Mouse (Mus musculus) MEL (cell line): ENCODE results near the gene Olfr1022. TPM values are rescaled to one million over a fixed set of nuclear protein-coding genes. Genes with fewer than 3 reads are reported as not detected.

Experiments
- DNase-seq: peaks from one replicate; pipeline ENCODE4 v3.0.0; 2011; ENCODE audit warnings: low read depth, low spot score
- H3K27ac ChIP-seq: 2 replicates; pipeline ENCODE4 v1.5.1; 2012; ENCODE audit warnings: low read depth, mild to moderate bottlenecking, control low read depth, low read length, moderate library complexity; ENCODE audit not compliant: control insufficient read depth
- H3K27me3 ChIP-seq, 2 experiments: fragments of 150-350 bp in 1 of 2; sonication (generic) in 1 of 2; 2 replicates each; pipeline ENCODE4 v1.6.1; 2012; ENCODE audit warnings: low read length in 2 of 2, mild to moderate bottlenecking in 2 of 2, improper control_type of control experiment in 1 of 2, moderate library complexity in 1 of 2; ENCODE audit not compliant: insufficient read depth in 2 of 2, control insufficient read depth in 1 of 2
- H3K36me3 ChIP-seq, 2 experiments: 2 replicates each; pipeline ENCODE4 v1.6.1; 2012 to 2014; ENCODE audit warnings: low read length in 2 of 2, improper control_type of control experiment in 1 of 2, inconsistent platforms in 1 of 2, mild to moderate bottlenecking in 1 of 2; ENCODE audit not compliant: insufficient read depth in 2 of 2, control insufficient read depth in 1 of 2
- H3K4me1 ChIP-seq, 2 experiments: fragments of 150-350 bp in 1 of 2; sonication (generic) in 1 of 2; 2 replicates each; pipeline ENCODE4 v1.6.1; 2012; ENCODE audit warnings: low read length in 2 of 2, improper control_type of control experiment in 1 of 2, mild to moderate bottlenecking in 1 of 2; ENCODE audit not compliant: insufficient read depth in 2 of 2, control insufficient read depth in 1 of 2
- H3K4me3 ChIP-seq, 2 experiments: fragments of 150-350 bp in 1 of 2; sonication (generic) in 1 of 2; 2 replicates each; pipeline ENCODE4 v1.5.1; 2012; ENCODE audit warnings: low read depth in 2 of 2, low read length in 2 of 2, mild to moderate bottlenecking in 2 of 2, moderate library complexity in 2 of 2, control low read depth in 1 of 2, improper control_type of control experiment in 1 of 2; ENCODE audit not compliant: control insufficient read depth in 1 of 2, insufficient read depth in 1 of 2
- H3K79me2 ChIP-seq: 2 replicates; pipeline ENCODE4 v1.6.1; 2012; ENCODE audit warnings: mild to moderate bottlenecking, low read length, moderate library complexity; ENCODE audit not compliant: control insufficient read depth, poor library complexity, insufficient read depth
- H3K9ac ChIP-seq: 2 replicates; pipeline ENCODE4 v1.6.1; 2012; ENCODE audit warnings: low read depth, mild to moderate bottlenecking, control low read depth, low read length, moderate library complexity; ENCODE audit not compliant: control insufficient read depth, poor library complexity, severe bottlenecking
- H3K9me3 ChIP-seq: fragments of 150-350 bp; sonication (generic); replicated peaks from 2 replicates; pipeline ENCODE4 v1.6.1; 2012; ENCODE audit warnings: mild to moderate bottlenecking, low read length, improper control_type of control experiment, moderate library complexity; ENCODE audit not compliant: insufficient read depth
- CHD2 ChIP-seq: IDR thresholded peaks from 2 replicates; pipeline ENCODE4 v1.6.1; 2011; ENCODE audit warnings: low read length, improper control_type of control experiment
- GABPA ChIP-seq: IDR thresholded peaks from 2 replicates; pipeline ENCODE4 v1.6.1; 2012; ENCODE audit warnings: low read depth, mild to moderate bottlenecking, inconsistent platforms, low read length, improper control_type of control experiment, moderate library complexity
- MAZ ChIP-seq: IDR thresholded peaks from 2 replicates; pipeline ENCODE4 v1.6.1; 2012; ENCODE audit warnings: low read depth, mild to moderate bottlenecking, inconsistent platforms, low read length, improper control_type of control experiment
- RCOR1 ChIP-seq: IDR thresholded peaks from 2 replicates; pipeline ENCODE4 v1.6.1; 2012; ENCODE audit warnings: low read depth, mild to moderate bottlenecking, inconsistent platforms, low read length, improper control_type of control experiment
- SIN3A ChIP-seq: IDR thresholded peaks from 2 replicates; pipeline ENCODE4 v1.6.1; 2012; ENCODE audit warnings: low read length, improper control_type of control experiment, inconsistent platforms
- SMC3 ChIP-seq: IDR thresholded peaks from 2 replicates; pipeline ENCODE4 v1.6.1; 2011; ENCODE audit warnings: low read depth, low read length, improper control_type of control experiment
- TAL1 ChIP-seq: IDR thresholded peaks from 2 replicates; pipeline ENCODE4 v1.6.1; 2012; ENCODE audit warnings: mild to moderate bottlenecking, inconsistent platforms, low read length, moderate library complexity, mixed read lengths
- ZC3H11A ChIP-seq: IDR thresholded peaks from 2 replicates; pipeline ENCODE4 v1.6.1; 2012; ENCODE audit warnings: low read depth, mild to moderate bottlenecking, inconsistent platforms, low read length, improper control_type of control experiment
- ZKSCAN1 ChIP-seq: IDR thresholded peaks from 2 replicates; pipeline ENCODE4 v1.6.1; 2012; ENCODE audit warnings: low read depth, mild to moderate bottlenecking, inconsistent platforms, low read length, improper control_type of control experiment, moderate library complexity
- ZMIZ1 ChIP-seq: IDR thresholded peaks from 2 replicates; pipeline ENCODE4 v1.6.1; 2012; ENCODE audit warnings: low read depth, mild to moderate bottlenecking, inconsistent platforms, low read length, improper control_type of control experiment, moderate library complexity
- polyA plus RNA-seq, 2 experiments: library from polyadenylated mRNA; stranded (reverse) in 1 of 2; unstranded in 1 of 2; fragments of >175 nt in 1 of 2; fragments of >200 nt in 1 of 2; gene quantifications; 2 replicates each; pipeline versions ENCODE4 v1.2.1 to v1.2.4; 2012; ENCODE audit warnings: low replicate concordance in 2 of 2, low read depth in 1 of 2; ENCODE audit not compliant: insufficient read length in 2 of 2, insufficient read depth in 1 of 2, missing spikeins in 1 of 2
- total RNA-seq: library from RNA; depleted of rRNA; stranded (reverse); fragments of 300-350 nt; gene quantifications from 2 replicates; pipeline ENCODE4 v1.2.3, GENCODE M21; 2012; rRNA removed

Olfr1022 gene
- total and polyA plus RNA-seq, 3 experiments: not detected

GRCm38 (mm10) chr2:85914893-85915292 lies 46.5 kb downstream of the Olfr1022 start, which contains the start of gene Olfr1025-ps1:
Olfr1025-ps1 (plus strand) TSS chr2:85915193.
- DNase-seq: no peak
- Histone ChIP-seq H3K27me3 (no peaks in the 10 kb centered on the region), H3K4me1 (no peaks in the 10 kb centered on the region), H3K4me3 (no peak within 1 kb of the TSS), H3K79me2 (no peaks in the 10 kb centered on the region), H3K36me3 (no peaks in the 10 kb centered on the region), H3K9ac (no peak within 1 kb of the TSS), H3K27ac (no peak within 1 kb of the TSS), H3K9me3 (no peaks in the 10 kb centered on the region)
- TF ChIP-seq MAZ: no peak
- no peak for TF ChIP-seq RCOR1
- TF ChIP-seq TAL1: no peak
- TF ChIP-seq GABPA: no peak
- TF ChIP-seq ZC3H11A: no peak
- TF ChIP-seq SIN3A: no peak
- TF ChIP-seq CHD2: no peak
- TF ChIP-seq ZKSCAN1: no peak
- TF ChIP-seq SMC3: no peak
- no peak for TF ChIP-seq ZMIZ1

Other genes with a start within 250 kb of the Olfr1022 start
- gene Olfr1002, start 217.9 kb upstream of the Olfr1022 start, total RNA-seq: not detected in 2 replicates
- not detected for gene Olfr1002, start 217.9 kb upstream of the Olfr1022 start, polyA plus RNA-seq
- not detected in 2 replicates for gene Olfr154, start 204.1 kb upstream of the Olfr1022 start, total RNA-seq
- gene Olfr154, start 204.1 kb upstream of the Olfr1022 start, polyA plus RNA-seq: not detected
- not detected in 2 replicates for gene Olfr1006, start 189.8 kb upstream of the Olfr1022 start, total RNA-seq
- gene Olfr1006, start 189.8 kb upstream of the Olfr1022 start, polyA plus RNA-seq: not detected
- not detected in 2 replicates for gene Olfr1008, start 179.2 kb upstream of the Olfr1022 start, total RNA-seq
- gene Olfr1008, start 179.2 kb upstream of the Olfr1022 start, polyA plus RNA-seq: not detected
- gene Olfr1009, start 153.2 kb upstream of the Olfr1022 start, total RNA-seq: not detected in 2 replicates
- not detected for gene Olfr1009, start 153.2 kb upstream of the Olfr1022 start, polyA plus RNA-seq
- not detected in 2 replicates for gene Olfr1012, start 105.8 kb upstream of the Olfr1022 start, total RNA-seq
- not detected for gene Olfr1012, start 105.8 kb upstream of the Olfr1022 start, polyA plus RNA-seq
- not detected in 2 replicates for gene Olfr1013, start 101.5 kb upstream of the Olfr1022 start, total RNA-seq
- not detected for gene Olfr1013, start 101.5 kb upstream of the Olfr1022 start, polyA plus RNA-seq
- gene Olfr1014, start 95.9 kb upstream of the Olfr1022 start, total RNA-seq: not detected in 2 replicates
- not detected for gene Olfr1014, start 95.9 kb upstream of the Olfr1022 start, polyA plus RNA-seq
- not detected in 2 replicates for gene Olfr1015, start 86.6 kb upstream of the Olfr1022 start, total RNA-seq
- gene Olfr1015, start 86.6 kb upstream of the Olfr1022 start, polyA plus RNA-seq: not detected
- gene Olfr1016, start 66.0 kb upstream of the Olfr1022 start, total RNA-seq: not detected in 2 replicates
- not detected for gene Olfr1016, start 66.0 kb upstream of the Olfr1022 start, polyA plus RNA-seq
- gene Olfr1018, start 50.1 kb upstream of the Olfr1022 start, total RNA-seq: not detected in 2 replicates
- not detected for gene Olfr1018, start 50.1 kb upstream of the Olfr1022 start, polyA plus RNA-seq
- gene Olfr1019, start 23.1 kb upstream of the Olfr1022 start, total RNA-seq: not detected in 2 replicates
- not detected for gene Olfr1019, start 23.1 kb upstream of the Olfr1022 start, polyA plus RNA-seq
- gene Olfr1020, start 21.6 kb upstream of the Olfr1022 start, total RNA-seq: not detected in 2 replicates
- gene Olfr1020, start 21.6 kb upstream of the Olfr1022 start, polyA plus RNA-seq: not detected
- gene Olfr1023, start 17.0 kb downstream of the Olfr1022 start, total RNA-seq: not detected in 2 replicates
- not detected for gene Olfr1023, start 17.0 kb downstream of the Olfr1022 start, polyA plus RNA-seq
- gene Olfr1024, start 36.5 kb downstream of the Olfr1022 start, total RNA-seq: not detected in 2 replicates
- not detected for gene Olfr1024, start 36.5 kb downstream of the Olfr1022 start, polyA plus RNA-seq
- not detected in 2 replicates for gene Olfr1025-ps1, start 46.6 kb downstream of the Olfr1022 start, total RNA-seq
- gene Olfr1025-ps1, start 46.6 kb downstream of the Olfr1022 start, polyA plus RNA-seq: not detected
- not detected in 2 replicates for gene Olfr1026, start 53.0 kb downstream of the Olfr1022 start, total RNA-seq
- gene Olfr1026, start 53.0 kb downstream of the Olfr1022 start, polyA plus RNA-seq: not detected
- gene Olfr1028, start 81.8 kb downstream of the Olfr1022 start, total RNA-seq: not detected in 2 replicates
- not detected for gene Olfr1028, start 81.8 kb downstream of the Olfr1022 start, polyA plus RNA-seq
- not detected in 2 replicates for gene Olfr1029, start 105.3 kb downstream of the Olfr1022 start, total RNA-seq
- gene Olfr1029, start 105.3 kb downstream of the Olfr1022 start, polyA plus RNA-seq: not detected
- gene Olfr1030, start 110.7 kb downstream of the Olfr1022 start, total RNA-seq: not detected in 2 replicates
- gene Olfr1030, start 110.7 kb downstream of the Olfr1022 start, polyA plus RNA-seq: not detected
- gene Olfr1031, start 121.7 kb downstream of the Olfr1022 start, total RNA-seq: not detected in 2 replicates
- not detected for gene Olfr1031, start 121.7 kb downstream of the Olfr1022 start, polyA plus RNA-seq
- not detected in 2 replicates for gene Olfr1032, start 136.9 kb downstream of the Olfr1022 start, total RNA-seq
- not detected for gene Olfr1032, start 136.9 kb downstream of the Olfr1022 start, polyA plus RNA-seq
- not detected in 2 replicates for gene Olfr1033, start 152.0 kb downstream of the Olfr1022 start, total RNA-seq
- not detected for gene Olfr1033, start 152.0 kb downstream of the Olfr1022 start, polyA plus RNA-seq
- not detected in 2 replicates for gene Olfr1034, start 177.3 kb downstream of the Olfr1022 start, total RNA-seq
- not detected for gene Olfr1034, start 177.3 kb downstream of the Olfr1022 start, polyA plus RNA-seq
- gene Olfr1036, start 205.4 kb downstream of the Olfr1022 start, total RNA-seq: not detected in 2 replicates
- not detected for gene Olfr1036, start 205.4 kb downstream of the Olfr1022 start, polyA plus RNA-seq
- not detected in 2 replicates for gene Olfr1037, start 218.8 kb downstream of the Olfr1022 start, total RNA-seq
- not detected for gene Olfr1037, start 218.8 kb downstream of the Olfr1022 start, polyA plus RNA-seq